Mouse (Mus musculus) spleen, postnatal 14 days (tissue): ENCODE data around the gene Ascl3.

Experiments
- DNase-seq, 2 experiments: peaks; one replicate each; pipeline ENCODE4 v3.0.0; 2021 to 2022; ENCODE audit warnings: low spot score in 2 of 2

The Ascl3 gene

DNA sequence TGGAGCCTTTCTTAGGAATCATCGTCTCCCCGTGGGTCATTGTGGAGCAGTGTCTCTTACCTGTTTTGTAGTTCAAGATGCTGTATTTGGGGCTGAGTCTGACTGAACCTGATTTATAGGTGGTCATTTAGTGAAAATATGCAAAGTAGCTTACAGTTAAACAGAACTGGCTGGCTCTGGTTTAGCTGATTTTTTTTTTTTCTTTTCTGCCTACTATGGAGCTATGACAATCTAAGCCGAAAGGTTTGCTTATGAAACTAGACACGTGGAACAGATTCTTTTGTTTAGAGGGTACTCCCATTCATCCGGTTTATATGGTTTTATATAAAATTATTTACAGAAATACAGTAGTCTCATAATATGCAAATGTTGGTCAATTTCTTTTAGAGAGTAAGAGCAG lies at the start of gene Ascl3:
TSS of gene Ascl3 (minus strand) at position 101 of the 400 bp plus-strand sequence.
- no peak for DNase-seq

DNA sequence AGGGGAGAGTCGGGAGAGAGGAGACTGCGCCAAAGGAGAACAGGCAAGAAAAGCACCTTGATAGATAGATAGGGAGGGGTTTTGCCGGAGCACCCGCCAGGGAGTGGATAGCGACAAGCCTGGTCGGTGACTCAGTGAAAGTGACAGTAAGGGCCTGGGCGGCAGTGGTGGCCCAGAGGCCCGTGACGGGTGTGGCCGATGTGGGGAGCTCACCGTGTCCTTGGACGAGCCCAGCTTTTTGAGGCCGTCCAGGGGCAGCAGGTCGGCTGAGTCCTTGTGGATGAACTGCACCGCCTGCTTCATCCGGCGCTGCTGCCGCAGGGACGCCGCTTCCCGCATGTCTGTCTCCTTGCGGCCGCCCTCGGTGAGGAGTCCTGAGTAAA lies 49.6 kb upstream of the Ascl3 start:
- DNase-seq, result peak; percentile 9 to 10

DNA sequence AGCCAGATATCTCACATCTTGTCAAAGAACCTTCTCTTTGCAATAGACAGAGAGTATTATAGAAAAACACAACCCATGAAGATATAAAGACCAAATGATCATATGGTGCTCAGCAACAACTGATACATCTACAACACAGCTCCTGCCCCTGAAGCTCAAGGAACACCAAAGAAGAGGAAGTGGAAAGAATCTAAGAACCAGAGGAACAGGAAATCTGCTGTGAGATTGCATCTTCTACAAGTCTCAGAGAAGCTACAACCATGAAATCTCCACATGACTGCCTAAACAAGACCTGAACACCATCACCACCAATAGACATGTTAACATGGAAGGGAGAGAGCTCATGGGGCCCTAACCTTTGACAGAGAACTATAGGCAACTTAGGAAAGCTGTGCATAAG lies 40.7 kb upstream of the Ascl3 start:
- DNase-seq, result no peak

DNA sequence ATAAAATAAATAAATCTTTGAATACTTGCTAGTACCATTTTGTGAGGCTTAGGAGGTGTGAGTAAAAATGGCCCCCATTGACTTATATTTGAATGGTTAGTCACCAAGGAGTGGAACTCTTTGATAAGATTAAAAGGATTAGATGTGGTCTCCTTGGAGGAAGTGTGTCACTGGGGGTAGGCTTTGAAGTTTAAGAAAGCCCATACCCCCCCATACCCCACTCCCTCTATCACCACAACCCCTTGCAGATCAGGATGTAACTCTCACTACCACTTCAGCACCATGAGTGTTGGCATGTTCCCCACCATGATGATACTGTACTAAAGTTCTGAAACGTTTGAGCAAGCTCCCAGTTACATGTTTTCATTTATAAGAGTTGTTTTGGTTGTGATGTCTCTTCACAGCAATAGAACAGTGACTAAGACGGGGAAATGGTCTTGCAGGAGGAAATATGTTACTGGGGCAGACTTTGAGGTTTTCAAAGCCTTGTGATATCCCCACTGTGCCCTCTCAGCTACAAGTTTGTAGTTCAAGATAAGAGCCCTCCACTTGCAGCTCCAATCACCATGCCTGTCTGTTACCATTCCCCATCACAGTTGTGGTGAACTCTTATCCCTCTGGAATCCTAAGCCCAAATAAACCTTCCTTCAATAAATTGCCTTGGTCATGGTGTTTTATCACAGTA lies 37.3 kb upstream of the Ascl3 start:
- DNase-seq, result no peak

DNA sequence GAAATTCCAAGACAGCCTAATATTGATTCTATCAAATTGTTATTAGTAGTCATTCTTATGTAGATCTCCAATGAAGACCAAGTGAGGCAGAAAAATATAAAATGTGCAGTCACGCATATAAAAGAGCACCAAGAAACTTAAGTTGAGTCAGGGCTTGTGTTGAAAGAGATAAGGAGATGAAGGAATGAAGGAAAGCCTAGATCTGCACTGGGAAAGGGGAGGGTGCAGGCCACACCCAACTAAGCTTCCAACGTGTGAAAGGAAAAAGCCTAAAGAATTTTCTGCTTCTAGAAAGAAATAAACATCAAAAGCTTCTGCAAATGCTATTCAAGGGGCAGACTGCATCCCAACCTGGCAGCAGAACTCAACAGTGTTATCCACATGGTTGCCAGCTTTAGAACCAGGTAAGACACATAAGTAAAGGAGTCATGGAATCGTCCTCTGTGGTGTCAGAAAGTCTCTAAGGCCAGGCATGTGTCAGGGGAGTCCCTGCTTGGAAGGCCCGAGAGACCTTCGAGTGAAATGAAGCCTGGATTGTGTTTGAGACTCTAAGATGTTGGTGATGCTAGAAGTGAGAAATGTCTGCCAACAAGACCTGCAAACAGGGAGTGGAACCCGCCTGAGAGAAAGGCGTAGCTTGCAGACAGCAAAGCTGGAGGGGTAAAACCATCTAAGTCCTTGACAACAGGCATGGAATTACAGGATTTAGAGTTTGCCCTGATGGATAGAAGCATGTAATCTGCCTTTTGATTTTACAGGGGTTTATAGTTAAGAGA lies 36.2 kb upstream of the Ascl3 start:
- no peak for DNase-seq

DNA sequence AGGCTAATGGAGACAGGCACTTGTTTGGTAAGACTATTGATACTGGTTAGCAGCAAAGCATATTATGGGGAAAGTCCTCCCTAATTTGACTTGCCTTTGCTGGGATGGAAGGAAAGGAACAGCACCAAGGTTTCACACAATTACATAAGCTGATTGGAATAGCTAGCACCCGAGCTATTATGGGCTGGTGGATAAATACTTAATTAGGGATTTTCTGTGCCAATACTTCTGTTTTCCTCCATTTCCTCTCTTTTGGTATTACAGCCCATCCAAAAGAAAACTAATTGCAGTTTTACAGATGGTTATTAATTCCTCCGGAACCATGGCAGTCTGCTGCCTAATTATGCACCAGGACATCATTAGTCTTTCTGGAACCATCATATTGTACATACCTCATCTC lies 32.5 kb upstream of the Ascl3 start:
- no peak for DNase-seq

DNA sequence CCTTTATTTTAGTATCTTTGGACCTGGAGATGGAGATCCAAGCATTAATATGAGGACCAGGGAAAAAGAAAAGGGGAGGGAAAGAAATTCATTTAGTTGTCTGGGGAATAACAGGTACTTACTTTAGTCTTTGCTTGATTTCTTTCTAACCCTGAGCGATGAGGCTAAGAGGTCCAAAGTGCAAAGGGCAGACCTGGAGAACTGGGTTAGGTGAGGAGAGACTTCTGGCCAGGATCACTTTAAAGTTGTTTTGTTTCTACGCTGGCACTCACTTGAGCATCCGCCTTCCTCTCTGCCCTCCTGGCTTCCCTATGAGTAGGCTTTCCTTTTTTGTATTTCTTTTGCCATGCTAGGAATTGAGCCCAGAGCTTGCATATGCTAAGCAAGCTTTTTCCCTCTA lies 24.8 kb upstream of the Ascl3 start:
- no peak for DNase-seq

DNA sequence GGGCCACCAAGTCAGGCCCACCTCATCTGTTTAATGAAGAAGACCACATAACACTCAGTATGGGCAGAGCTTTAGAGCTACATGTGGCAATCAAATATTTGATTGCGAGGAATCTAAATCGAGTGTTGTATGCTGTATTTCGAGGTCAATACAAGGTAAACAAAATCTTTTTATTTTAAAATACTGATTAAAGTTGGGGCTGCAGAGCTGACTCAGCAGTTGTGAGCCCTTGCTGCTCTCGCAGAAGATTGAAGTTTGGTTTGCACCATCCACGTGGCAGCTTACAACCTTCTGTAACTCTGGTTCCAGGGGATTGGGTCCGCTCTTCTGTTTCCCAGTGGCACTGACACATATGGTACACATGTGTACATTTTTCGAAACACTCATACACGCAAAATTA lies 22.5 kb upstream of the Ascl3 start:
- no peak for DNase-seq

DNA sequence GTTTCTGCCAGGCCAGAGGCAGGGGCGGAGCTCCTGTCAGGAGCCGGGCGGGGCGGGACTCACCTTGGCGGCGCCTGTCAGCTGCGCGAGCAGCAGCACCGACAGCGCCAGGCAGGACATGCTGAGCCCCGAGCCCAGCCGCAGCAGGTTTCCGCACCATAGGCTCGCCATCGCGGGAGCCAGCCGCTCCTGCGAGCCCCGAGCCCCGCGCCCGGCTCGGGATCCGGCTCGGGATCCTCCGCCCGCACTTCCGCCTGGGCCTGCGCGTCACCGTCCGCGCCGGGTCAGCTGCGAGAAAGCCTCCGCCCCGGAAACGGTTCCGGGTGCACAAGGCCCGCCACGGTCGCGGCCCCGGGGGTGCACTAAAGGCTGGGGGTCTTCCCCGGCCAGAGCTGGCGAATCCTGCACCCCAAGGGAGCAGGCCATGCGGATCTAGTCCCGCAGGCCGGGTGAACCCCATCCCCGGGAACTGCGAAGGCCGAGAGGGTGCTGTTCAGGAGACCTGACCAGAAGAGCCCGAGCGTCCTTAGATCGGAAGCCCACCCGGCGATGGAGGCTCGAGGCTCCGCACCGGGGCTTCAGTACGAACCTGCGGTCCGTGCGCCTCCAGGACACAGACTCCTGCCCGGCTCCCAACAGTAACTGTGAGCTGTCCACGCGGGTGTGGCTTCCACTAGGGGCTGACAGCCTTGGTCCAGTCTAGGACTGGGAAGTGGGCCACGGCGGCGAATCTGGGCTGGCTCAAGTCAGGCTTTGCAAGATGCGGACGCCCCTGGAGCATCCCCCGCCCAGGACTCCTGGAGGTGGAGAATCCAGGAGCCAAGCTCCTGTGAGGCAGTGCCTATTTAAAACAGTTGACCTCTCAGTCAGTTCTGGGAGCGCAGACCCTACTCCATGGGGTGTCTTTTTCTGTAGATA lies 20.7 kb upstream of the Ascl3 start, which contains the start of gene Tmem9b:
TSS of gene Tmem9b (minus strand) at position 868 of the 918 bp plus-strand sequence.
- peak; percentile 58 to 74 for DNase-seq

DNA sequence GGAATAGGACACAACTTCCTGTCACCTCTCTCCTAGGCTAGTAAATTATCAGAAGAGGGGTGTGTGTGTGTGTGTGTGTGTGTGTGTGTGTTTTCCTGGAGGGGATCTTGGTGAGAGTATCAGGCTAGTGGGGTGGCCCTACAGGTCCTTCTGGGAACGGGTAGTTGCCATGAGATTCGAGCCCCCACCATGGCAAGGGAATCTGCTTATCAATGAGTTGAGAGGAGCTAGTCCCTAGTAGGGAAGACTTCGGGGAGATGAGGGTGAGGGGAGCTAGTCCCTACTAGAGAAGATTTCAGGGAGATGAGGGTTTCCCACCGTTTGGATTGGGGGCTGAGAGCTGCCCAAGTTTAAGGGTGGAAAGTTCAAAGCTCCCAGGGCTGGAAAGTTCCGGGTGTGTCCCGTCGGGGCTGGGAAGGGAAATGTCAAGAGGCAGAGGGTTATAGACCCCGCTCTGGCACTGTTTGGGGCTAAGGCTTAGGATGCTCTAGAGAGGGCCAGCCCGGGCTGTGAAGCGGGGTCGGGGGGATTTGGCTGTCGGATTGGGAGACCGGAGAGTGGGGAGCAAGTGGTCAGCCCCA lies 20.0 kb upstream of the Ascl3 start:
- DNase-seq, result no peak

DNA sequence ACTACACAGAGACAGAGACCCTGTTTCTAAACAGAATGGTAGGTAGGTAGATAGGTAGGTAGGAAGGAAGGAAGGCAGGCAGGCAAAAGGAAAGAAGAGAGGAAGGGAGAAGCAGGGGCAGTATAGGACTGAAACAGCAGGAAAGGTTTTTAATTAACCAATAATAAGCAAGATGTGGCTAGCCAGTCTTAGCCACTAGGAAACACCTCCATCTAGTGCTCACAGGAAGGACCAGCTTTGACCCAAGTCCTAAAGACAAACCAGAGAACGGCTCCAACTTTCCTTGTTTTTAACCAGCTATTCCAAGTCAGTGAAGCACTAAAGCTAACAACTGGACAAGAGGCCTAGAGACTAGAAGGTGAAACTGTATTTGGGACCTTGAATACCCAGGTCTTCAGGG lies 16.2 kb upstream of the Ascl3 start:
- DNase-seq, result no peak

DNA sequence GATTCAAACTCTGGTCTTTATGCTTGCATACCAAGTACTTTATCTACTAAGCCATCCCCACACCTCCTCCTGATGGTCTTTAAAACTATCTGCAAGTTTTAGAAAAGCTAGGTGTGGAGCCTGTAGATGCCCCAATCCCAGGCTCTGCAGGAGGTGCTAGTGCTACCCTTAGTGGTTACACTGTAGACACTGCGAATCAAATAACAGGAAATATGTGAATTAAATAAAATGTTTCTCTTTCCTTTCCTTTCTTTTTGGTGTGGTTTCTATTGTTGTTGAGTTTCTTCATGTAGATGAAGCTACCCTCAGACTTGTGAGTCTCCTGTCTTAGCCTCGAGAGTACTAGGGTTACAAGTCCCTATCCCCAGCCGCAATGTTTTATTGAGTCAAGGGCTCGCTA lies 10.2 kb upstream of the Ascl3 start:
- no peak for DNase-seq

DNA sequence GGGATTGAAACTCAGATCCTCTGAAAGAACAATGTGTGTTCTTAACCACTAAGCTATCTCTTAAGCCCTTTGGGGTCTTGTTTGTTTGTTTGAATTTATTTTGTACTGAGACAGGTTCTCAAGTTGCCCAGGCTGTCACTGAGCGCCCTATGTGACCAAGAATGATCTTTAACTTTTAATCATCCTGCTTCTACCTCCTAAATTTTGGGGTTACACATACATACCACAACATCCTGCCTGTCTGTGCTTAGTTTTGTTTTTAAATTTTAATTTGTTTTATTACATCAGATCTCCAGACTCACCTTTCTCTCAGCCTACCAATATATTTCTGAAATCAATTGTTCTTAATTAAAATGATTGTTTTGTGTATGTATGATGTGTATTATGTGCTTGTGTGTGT lies 9.5 kb upstream of the Ascl3 start:
- no peak for DNase-seq

DNA sequence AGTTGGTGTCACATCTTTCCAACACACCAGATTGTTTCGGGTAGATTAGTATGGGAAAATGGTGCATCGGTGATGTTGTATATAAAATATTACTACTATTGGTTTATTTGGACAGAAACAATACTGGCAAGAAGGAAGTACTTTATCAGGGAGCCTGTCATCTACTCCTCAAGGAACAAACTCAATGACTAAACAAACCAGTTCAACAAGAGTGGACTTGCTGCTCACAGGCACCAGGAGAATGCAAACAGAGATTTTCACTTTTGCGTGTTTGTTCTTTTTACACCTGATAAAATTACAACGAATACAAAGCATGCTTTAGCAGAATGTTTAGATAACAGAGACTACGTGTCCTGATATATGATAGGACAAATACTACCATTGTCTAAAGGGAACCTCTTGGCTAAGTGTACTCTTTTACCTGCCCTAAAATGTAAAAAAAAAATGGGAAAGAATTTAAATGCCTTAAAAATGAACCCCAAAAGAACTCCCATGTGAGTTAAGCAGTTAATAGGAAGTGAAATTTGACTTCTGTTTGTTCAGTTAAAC lies 8.4 kb upstream of the Ascl3 start:
- DNase-seq, result no peak

DNA sequence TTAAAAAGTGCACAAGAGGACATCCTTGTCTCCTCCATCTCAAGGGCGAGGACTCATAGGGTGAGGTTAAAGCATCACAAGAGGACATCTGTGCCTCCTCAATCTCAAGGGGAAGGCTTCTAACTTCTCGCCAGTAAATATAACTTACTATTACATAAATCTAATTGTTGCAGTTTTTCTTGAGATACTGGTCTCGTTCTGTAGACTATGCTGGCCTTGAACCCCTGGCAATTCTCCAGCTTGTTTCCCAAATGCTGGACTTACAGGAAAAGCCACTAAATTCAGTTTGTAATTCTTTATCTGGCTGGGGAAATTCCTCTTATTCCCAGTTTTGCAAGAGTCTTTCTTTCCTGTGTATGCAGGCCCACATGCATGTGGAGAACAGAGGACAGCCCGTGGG lies 3.3 kb upstream of the Ascl3 start:
- no peak for DNase-seq

DNA sequence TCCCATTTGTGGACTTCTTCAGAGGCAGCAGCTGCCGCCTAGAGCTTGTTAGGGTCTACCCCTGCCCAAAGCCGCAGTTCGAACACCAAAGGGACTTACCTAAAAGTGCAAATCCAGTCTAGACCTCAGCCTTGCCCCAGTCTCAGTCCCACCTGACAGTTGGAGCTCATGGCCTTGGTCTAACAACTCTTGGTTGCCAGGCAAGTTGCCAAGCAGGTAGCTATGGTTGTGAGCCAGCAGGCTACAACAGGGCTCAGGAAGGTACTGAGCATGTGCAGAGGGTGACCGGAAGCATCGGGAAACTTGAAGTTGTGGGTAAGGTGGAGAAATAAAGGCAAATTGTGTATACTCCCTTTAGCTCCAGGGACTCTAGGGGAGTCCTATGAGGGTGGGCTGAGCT lies 7.8 kb downstream of the Ascl3 start, which contains the start of gene BC051019:
TSS of gene BC051019 (minus strand) at position 154 of the 400 bp plus-strand sequence.
- no peak for DNase-seq

DNA sequence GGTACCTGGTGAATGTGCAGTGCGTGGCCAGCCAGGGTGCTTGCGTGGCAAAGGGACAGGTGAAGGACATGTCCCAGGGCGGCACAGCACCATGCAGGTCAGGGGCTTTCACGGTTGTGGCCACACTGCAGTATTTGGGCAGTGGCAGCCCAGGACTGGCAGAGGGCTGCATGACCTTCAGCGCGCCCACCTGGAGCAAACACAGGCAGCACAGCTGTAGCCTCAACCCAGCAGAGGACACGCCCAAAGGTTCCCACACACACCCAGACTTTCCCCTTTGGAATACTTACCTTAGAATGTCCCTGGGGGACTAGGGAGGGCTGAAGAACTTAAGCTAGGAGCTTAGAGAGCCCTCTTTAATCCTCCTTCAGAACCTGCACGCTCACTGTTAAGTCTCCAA lies 8.4 kb downstream of the Ascl3 start:
- DNase-seq, result no peak

DNA sequence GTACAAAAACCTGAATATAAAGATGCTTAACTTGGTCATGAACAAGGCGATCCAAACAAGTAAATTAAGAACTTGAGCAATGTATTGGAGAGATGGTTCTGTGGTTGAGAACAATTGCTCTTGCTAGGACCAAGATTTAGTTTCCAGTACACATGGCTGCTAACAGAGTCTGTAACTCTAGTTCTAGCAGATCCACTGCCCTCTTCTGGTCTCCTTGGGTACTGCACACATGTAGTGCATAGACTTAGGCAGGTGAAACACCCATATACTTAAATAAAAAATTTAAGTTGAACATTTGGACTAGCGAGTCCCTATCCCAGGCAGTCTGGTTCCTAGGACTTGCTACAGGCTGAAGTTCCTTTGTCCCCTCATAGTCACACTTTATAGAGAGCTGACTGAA lies 8.9 kb downstream of the Ascl3 start:
- DNase-seq, result no peak

DNA sequence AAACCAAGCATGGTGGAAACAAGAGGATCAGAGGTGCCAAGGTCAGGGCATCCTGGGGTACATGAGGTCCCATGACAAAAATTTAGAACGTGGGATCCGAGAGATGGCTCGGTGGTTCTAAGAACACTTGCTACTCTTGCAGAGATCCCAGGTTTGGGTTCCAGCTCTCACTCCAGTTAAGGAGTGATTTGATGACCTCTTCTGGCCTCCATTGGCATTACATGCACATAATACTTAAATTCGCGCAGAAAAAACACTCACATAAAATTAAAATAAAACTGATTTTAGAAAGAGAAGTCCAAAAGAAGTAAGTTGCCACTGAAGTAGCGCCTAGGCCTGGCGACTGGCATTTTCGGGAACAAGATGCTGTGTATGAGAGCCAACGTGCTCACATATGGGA lies 12.2 kb downstream of the Ascl3 start:
- no peak for DNase-seq

DNA sequence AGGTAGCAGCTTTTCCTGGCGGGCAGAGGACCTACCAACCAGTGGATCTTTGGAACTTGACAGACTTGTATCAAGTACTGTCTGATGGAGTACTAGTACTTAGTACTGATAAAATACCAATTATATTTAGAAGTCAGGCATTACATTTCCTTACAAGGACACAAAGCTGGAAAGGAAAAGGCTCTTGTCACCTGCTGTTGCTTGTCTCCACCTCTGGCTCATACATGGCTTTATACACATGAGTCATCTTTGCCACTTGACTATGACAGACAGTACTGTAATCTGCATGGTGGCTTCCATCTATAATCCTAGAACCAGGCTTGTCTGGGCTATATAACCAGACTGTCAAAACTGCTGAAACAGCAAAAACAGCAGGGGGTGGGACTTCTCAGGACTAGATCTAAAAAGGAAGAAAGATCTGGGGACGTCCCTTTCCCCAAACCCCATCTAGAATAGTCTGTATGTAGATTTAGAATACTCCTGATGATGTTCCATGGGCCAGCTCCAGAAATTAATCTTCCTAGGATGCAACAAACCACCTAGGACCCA lies 18.0 kb downstream of the Ascl3 start:
- DNase-seq, result no peak

DNA sequence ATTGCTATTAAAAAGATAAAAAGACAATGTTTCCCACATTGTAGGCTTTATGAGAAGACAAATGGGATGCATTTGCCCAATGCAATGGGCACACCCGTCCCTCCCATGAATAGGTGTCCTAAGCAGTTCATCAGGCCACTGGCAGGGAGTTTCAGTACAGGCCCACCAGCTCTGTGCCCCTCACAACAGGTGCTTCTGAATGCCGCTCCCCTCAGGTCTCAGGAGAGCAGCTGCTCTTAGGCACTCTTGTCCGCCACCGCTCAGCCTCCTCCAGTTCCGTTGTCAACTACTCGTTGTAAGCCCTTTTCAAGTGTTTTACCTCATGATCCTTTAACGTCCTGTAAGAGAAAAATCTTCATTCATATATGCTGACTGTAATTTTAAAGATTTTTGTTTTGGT lies 19.3 kb downstream of the Ascl3 start:
- DNase-seq, result no peak
